Mouse (Mus musculus) testis, adult 2 months (tissue): Measurements from ENCODE around the gene Eln.

Experiments
- CTCF ChIP-seq: fragments of 200-500 bp; IDR thresholded peaks from 2 replicates; pipeline ENCODE4 v1.5.1; 2012; ENCODE audit warnings: low read depth, mild to moderate bottlenecking, inconsistent platforms, low read length, moderate library complexity; ENCODE audit not compliant: control insufficient read depth, insufficient read depth, insufficient replicate concordance
- POLR2A ChIP-seq: fragments of 200-500 bp; IDR thresholded peaks from 2 replicates; pipeline ENCODE4 v1.6.1; 2012; ENCODE audit warnings: low read depth, mild to moderate bottlenecking, inconsistent platforms, low read length, moderate library complexity; ENCODE audit not compliant: control insufficient read depth

DNA sequence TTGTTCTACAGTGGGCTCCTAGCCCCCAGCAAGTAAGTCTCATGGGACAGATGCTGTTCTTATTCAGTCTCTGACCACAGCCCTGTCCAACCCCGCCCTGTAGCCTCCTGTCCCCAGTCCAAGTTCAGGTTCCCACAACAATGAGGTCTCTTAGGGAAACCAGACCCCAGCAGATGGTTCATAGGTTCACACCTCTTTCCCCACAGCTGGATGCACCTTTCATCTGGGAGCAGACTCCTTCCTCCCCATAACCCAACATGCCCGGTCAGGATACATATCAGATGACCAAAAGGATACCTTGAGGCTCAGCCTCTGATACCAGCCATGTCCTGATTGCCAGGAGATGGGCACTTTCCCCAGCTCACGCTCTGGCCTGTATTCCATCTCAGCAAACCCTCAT, 1.3 kb downstream of the Eln start:
- TF ChIP-seq CTCF: no peak
- no peak for TF ChIP-seq POLR2A
